Mouse (Mus musculus): ENCODE measurements around the gene Vps13d. TPM values are rescaled to one million over a fixed set of nuclear protein-coding genes. Genes with fewer than 3 reads are reported as not detected.

The Vps13d gene
- polyA plus RNA-seq, 1 experiment from 2014 or later, result 8.8 TPM

DNA sequence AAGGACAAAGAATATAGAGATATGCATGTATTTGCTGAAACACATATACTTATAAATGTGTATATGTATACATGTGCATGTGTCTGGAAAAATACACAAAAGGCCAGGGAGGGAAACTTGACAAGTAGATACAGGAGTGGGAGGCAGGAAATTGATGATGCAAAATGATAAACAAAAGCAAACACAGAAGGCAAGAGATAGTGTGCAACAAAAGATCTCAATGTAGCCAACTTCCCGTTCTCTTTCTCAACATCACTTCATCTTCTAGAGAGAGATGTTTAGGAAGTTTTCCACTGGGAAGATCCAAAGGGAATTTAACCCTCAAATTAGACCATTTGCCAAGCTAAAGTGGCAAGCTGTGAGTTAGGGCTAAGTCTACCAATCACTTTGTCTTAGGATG, 238.5 kb downstream of the Vps13d start:
- no peaks in the 10 kb centered on the region for H3K9me3 ChIP-seq
- no peak for ATAC-seq (ENCODE audit: insufficient read depth, low FRiP score, low read depth)
- no peak overlapping the region for H3K4me2 ChIP-seq
- no peak overlapping the region for H3K27ac ChIP-seq
- H3K36me3 ChIP-seq, result no peaks in the 10 kb centered on the region
- no peaks in the 10 kb centered on the region for H3K4me1 ChIP-seq
- no peak overlapping the region for H3K9ac ChIP-seq
- 41% methylated on average over 1 of the region's 1 CpGs for WGBS
- no peaks in the 10 kb centered on the region for H3K27me3 ChIP-seq (replicated peaks)
- H3K4me3 ChIP-seq (replicated peaks), result no peak overlapping the region

DNA sequence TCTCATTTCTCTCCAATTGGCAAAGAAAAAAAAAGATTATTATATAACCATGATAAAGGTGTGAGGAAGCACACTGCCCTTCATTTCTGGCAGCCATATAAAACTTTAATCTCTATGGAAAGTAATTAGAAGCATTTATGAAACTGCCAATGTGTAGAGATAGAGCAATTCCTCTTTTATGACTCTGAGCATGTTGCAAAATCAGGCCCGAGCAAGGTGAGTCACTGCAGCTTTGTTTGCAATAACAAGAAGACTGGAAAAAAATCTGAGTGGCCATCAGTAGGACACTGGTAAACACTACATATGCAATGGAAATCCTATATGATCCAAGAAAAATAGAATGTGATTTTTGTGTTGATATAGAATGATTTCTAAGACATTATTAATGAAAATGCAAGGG, 238.9 kb downstream of the Vps13d start:
- no peaks in the 10 kb centered on the region for H3K9me3 ChIP-seq
- no peaks in the 10 kb centered on the region for H3K36me3 ChIP-seq
- ATAC-seq (ENCODE audit: insufficient read depth, low FRiP score, low read depth), result no peak
- no peak overlapping the region for H3K9ac ChIP-seq
- H3K27me3 ChIP-seq (replicated peaks), result no peaks in the 10 kb centered on the region
- H3K4me2 ChIP-seq, result no peak overlapping the region
- no peaks in the 10 kb centered on the region for H3K4me1 ChIP-seq
- no peak overlapping the region for H3K4me3 ChIP-seq (replicated peaks)
- WGBS, result 58% methylated on average over 1 of the region's 1 CpGs
- H3K27ac ChIP-seq, result no peak overlapping the region

- no peaks in the 10 kb centered on the region for H3K36me3 ChIP-seq
- H3K4me2 ChIP-seq, result no peak overlapping the region
- no peak for ATAC-seq (ENCODE audit: insufficient read depth, low FRiP score, low read depth)
- peaks cover 12% of the 10 kb centered on the region for H3K4me1 ChIP-seq
- WGBS, result 87% methylated on average over 1 of the region's 1 CpGs
- H3K27me3 ChIP-seq (replicated peaks), result no peaks in the 10 kb centered on the region
- H3K4me3 ChIP-seq (replicated peaks), result no peak overlapping the region
- H3K9me3 ChIP-seq, result no peaks in the 10 kb centered on the region
- H3K27ac ChIP-seq, result no peak overlapping the region
- H3K9ac ChIP-seq, result no peak overlapping the region
Observed at GRCm38 (mm10) chr4:144953421-144953820, 241.4 kb downstream of the Vps13d start.

DNA sequence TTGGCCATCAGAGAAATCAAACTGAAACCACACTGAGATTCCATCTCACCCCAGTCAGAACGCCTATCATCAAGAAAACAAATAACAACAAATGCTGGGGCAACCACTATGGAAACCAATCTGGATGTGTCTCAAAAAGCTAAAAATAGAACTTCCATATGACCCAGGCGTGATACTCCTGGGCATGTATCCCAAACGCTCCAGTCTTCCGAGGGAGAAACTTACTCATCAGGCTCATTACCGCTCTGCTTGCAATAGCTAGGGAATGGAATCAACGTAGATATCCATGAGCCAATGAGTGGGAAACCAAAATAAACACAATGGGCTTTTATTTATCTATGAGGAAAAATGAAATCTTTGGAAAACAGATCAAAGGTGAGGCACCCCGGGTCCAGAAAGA, 242.9 kb downstream of the Vps13d start:
- no peak for ATAC-seq (ENCODE audit: insufficient read depth, low FRiP score, low read depth)
- Histone ChIP-seq H3K36me3 (no peaks in the 10 kb centered on the region), H3K4me3 (replicated peaks) (no peak overlapping the region), H3K27me3 (replicated peaks) (no peaks in the 10 kb centered on the region), H3K27ac (no peak overlapping the region), H3K4me1 (peaks cover 22% of the 10 kb centered on the region), H3K9ac (no peak overlapping the region), H3K9me3 (no peaks in the 10 kb centered on the region), H3K4me2 (no peak overlapping the region)
- 70% methylated on average over 7 of the region's 7 CpGs for WGBS

- Histone ChIP-seq H3K27me3 (replicated peaks) (no peaks in the 10 kb centered on the region), H3K4me2 (no peak overlapping the region), H3K9ac (no peak overlapping the region), H3K4me3 (replicated peaks) (no peak overlapping the region), H3K27ac (no peak overlapping the region), H3K4me1 (peaks cover 22% of the 10 kb centered on the region), H3K9me3 (no peaks in the 10 kb centered on the region), H3K36me3 (no peaks in the 10 kb centered on the region)
- 90% methylated on average over 3 of the region's 3 CpGs for WGBS
- no peak for ATAC-seq (ENCODE audit: insufficient read depth, low FRiP score, low read depth)
Observed at GRCm38 (mm10) chr4:144950883-144951282, 243.9 kb downstream of the Vps13d start.

DNA sequence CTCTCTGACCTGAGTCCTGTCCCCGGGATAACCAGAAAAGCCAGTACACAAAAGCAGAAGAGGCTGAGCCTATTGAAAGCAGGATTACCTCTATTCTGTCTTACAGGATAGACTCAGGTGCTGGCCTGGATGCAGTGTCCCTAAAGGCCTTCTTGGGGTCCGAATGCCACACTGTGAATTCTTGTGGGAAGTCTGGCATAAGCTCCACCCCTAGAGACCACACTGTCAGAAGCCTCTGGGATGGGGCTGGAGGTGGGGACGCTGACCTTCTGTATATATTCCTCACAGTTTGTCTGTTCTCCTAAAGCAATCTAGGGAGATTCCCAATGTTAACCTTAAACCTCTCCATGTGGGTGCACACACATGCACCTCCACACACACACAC, 244.5 kb downstream of the Vps13d start:
- 52% methylated on average over 3 of the region's 3 CpGs for WGBS
- ATAC-seq (ENCODE audit: insufficient read depth, low FRiP score, low read depth), result no peak
- Histone ChIP-seq H3K27ac (peak overlapping the region; percentile 6; the same call in 1 of the 2 replicates), H3K4me3 (replicated peaks) (no peak overlapping the region), H3K27me3 (replicated peaks) (no peaks in the 10 kb centered on the region), H3K9ac (no peak overlapping the region), H3K4me1 (peaks cover 22% of the 10 kb centered on the region), H3K4me2 (no peak overlapping the region), H3K9me3 (no peaks in the 10 kb centered on the region), H3K36me3 (no peaks in the 10 kb centered on the region)

- H3K27ac ChIP-seq, result peak overlapping the region; percentile 64
- H3K9ac ChIP-seq, result no peak overlapping the region
- 24% methylated on average over 9 of the region's 9 CpGs for WGBS
- no peak overlapping the region for H3K4me3 ChIP-seq (replicated peaks)
- peaks cover 22% of the 10 kb centered on the region for H3K4me1 ChIP-seq
- H3K36me3 ChIP-seq, result no peaks in the 10 kb centered on the region
- no peak overlapping the region for H3K4me2 ChIP-seq
- no peaks in the 10 kb centered on the region for H3K27me3 ChIP-seq (replicated peaks)
- no peaks in the 10 kb centered on the region for H3K9me3 ChIP-seq
- peak; percentile 94 for ATAC-seq (ENCODE audit: insufficient read depth, low FRiP score, low read depth)
Observed at GRCm38 (mm10) chr4:144949441-144950326, 245.1 kb downstream of the Vps13d start.

DNA sequence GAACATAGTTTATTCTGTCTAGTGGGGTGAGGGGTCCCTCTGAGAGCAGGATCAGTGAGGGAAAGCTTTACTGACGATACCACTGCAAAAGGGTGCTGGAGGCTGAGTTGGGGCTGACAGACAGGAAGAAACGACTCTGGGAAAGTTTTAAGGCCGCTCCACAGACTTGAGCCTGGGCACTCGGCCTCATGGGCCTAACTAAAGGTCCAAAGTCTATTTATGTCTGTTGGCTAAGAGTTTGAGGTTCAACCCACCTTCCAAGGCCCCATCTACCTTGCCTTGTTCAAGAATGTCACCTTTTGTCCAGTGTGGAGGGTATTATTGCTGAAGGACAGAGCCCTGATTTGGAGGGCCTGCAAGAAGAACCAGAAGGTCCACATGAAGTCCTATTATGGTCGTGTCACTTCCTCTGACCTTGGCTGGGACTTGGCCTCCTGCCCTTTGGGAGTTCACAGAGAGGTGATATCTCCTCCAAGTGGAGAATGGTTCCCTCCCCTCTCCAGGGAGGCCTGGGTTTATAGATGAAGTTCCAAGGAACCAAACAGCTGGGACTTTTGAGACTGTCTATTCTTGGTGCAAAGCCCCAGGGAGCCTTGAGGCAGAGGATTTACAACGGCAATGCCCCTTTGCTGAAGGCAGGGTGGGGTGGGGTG, 246.9 kb downstream of the Vps13d start:
- Histone ChIP-seq H3K4me3 (replicated peaks) (no peak overlapping the region), H3K27me3 (replicated peaks) (no peaks in the 10 kb centered on the region), H3K4me1 (peaks cover 22% of the 10 kb centered on the region), H3K9me3 (no peaks in the 10 kb centered on the region), H3K36me3 (no peaks in the 10 kb centered on the region), H3K9ac (no peak overlapping the region), H3K4me2 (no peak overlapping the region), H3K27ac (0 out of 2 replicates have a peak overlapping the region, but pooled peaks have one; percentile 21)
- no peak for ATAC-seq (ENCODE audit: insufficient read depth, low FRiP score, low read depth)
- 39% methylated on average over 6 of the region's 6 CpGs for WGBS

- Histone ChIP-seq H3K27ac (no peak overlapping the region), H3K9me3 (no peaks in the 10 kb centered on the region), H3K4me2 (no peak overlapping the region), H3K27me3 (replicated peaks) (no peaks in the 10 kb centered on the region), H3K9ac (no peak overlapping the region), H3K4me1 (peaks cover 9% of the 10 kb centered on the region), H3K4me3 (replicated peaks) (no peak overlapping the region), H3K36me3 (no peaks in the 10 kb centered on the region)
- 61% methylated on average over 5 of the region's 5 CpGs for WGBS
- ATAC-seq (ENCODE audit: insufficient read depth, low FRiP score, low read depth), result no peak
Observed at GRCm38 (mm10) chr4:144943273-144943672, 251.5 kb downstream of the Vps13d start.

DNA sequence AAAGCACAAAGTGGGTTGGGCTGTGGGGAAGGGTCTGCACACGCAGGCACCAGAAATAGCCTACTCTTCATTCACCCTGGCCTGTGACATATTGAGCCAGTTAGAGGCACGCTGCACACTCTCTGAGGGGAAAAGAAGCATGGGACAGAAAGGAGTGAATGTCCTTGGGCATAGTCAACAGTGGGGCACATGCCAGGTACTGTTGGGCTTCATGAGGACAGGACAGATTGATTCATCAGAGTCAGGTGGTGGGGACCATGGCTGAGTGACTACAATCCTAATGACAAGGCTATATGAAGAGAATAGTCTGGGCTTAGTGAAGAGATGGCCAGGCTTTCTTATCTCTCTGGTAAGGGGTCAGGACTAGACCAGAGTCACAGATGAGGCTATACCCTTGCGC, 252.4 kb downstream of the Vps13d start:
- Histone ChIP-seq H3K27me3 (replicated peaks) (no peaks in the 10 kb centered on the region), H3K4me1 (peaks cover under 1% of the 10 kb centered on the region; the same call in 1 of the 2 replicates), H3K36me3 (no peaks in the 10 kb centered on the region), H3K4me2 (no peak overlapping the region), H3K9me3 (no peaks in the 10 kb centered on the region), H3K9ac (no peak overlapping the region), H3K4me3 (replicated peaks) (no peak overlapping the region), H3K27ac (no peak overlapping the region)
- WGBS, result 88% methylated on average over 3 of the region's 3 CpGs
- no peak for ATAC-seq (ENCODE audit: insufficient read depth, low FRiP score, low read depth)

GRCm38 (mm10) chr4:144940796-144941462, 253.9 kb downstream of the Vps13d start:
- Histone ChIP-seq H3K27me3 (replicated peaks) (no peaks in the 10 kb centered on the region), H3K9ac (no peak overlapping the region), H3K4me2 (no peak overlapping the region), H3K4me3 (replicated peaks) (no peak overlapping the region), H3K27ac (no peak overlapping the region), H3K36me3 (no peaks in the 10 kb centered on the region), H3K4me1 (no peaks in the 10 kb centered on the region), H3K9me3 (no peaks in the 10 kb centered on the region)
- no peak for ATAC-seq (ENCODE audit: insufficient read depth, low FRiP score, low read depth)
- WGBS, result 46% methylated on average over 13 of the region's 13 CpGs

GRCm38 (mm10) chr4:144939847-144940411, 254.9 kb downstream of the Vps13d start:
- H3K4me2 ChIP-seq, result no peak overlapping the region
- H3K4me1 ChIP-seq, result no peaks in the 10 kb centered on the region
- no peak overlapping the region for H3K4me3 ChIP-seq (replicated peaks)
- no peaks in the 10 kb centered on the region for H3K9me3 ChIP-seq
- no peak for ATAC-seq (ENCODE audit: insufficient read depth, low FRiP score, low read depth)
- 74% methylated on average over 4 of the region's 4 CpGs for WGBS
- H3K27ac ChIP-seq, result no peak overlapping the region
- H3K27me3 ChIP-seq (replicated peaks), result no peaks in the 10 kb centered on the region
- no peak overlapping the region for H3K9ac ChIP-seq
- no peaks in the 10 kb centered on the region for H3K36me3 ChIP-seq

Measured in stomach, embryonic 15.5 days (tissue).